Mouse (Mus musculus) layer of hippocampus, postnatal 25 days (tissue): ENCODE data around the gene Aco2. TPM values are rescaled to one million over a fixed set of nuclear protein-coding genes. Genes with fewer than 3 reads are reported as not detected.
A peak's percentile ranks its signal among the peaks of the same experiment; 100 is the strongest.

Experiments
- DNase-seq, 2 experiments: peaks; one replicate each; pipeline ENCODE4 v3.0.0; 2022; ENCODE audit warnings: mixed read lengths in 2 of 2, low spot score in 1 of 2; ENCODE audit errors: extremely low spot score in 1 of 2
- total RNA-seq, 2 experiments: library from RNA; stranded (reverse); gene quantifications; 2 replicates each; pipeline ENCODE4 v1.2.3; 2021

Aco2 gene
- total RNA-seq, 2 experiments from 2014 or later, result 475 to 495 TPM

DNA sequence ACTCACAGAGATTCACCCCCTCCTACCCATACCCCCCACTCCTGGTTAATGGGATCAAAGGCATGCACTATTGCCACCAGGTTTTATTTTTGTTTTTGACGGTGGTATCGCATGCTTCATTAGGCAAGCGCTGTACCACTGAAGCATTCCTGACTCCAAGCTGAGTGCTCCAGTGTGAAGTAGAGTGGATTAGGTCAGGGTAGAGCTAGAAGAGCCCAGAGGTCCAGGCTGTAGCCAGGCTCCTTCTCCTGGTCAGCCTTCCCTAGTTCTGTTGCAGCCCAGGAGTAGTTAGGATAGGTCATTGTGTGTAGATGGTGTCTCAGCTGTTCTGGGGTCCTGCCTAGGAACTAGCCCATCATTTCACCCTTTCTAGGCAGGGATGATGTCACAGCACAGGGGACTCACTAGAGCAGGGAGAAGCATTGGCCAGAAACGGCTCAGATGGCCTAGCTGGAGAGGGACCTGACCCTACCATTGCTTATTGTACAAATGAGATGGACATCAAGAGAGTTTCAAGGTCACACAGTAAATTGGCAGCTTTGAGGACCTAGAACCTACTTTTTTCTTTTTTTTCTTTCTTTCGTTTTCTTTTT lies 27.0 kb upstream of the Aco2 start:
- DNase-seq, result no peak

DNA sequence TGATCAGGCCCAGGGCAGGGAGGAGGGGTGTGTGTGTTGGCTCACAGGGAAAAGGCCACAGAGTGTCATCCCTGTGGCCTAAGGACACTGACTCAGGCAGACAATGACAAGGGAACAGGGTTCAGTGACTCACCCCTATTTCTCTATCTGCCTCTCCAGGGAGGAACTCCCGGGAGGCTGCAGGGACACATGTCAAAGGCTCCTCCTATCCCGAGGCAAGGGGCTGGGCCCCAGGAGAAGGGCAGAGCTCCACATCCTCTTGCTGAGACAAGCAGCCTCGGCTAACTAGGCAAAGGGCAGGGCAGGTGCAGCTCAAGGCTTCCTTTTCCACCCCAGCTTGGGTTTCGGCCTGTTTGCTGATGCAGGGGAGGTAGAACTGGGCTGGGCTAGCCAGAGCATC lies 26.4 kb upstream of the Aco2 start:
- no peak for DNase-seq

DNA sequence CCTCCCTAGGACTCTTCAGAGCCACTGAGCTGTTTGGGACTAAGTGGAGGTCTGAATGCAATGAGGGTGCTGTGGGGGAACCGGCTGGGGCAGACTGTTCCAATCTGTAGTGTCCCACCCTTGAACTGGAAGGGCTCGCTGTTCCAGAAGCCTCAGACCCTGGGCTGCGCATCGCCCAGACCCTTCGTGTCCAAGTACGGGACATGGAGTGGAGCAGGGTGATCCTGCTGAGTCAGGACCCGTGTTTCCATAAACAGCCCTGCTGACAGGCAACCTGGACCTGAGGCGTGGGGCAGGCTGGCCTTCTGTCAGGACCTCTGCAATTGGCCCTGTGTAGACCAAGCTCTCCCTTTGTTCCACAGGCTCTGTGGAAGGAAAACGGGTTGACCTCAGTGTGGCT lies 25.4 kb upstream of the Aco2 start:
- no peak for DNase-seq

DNA sequence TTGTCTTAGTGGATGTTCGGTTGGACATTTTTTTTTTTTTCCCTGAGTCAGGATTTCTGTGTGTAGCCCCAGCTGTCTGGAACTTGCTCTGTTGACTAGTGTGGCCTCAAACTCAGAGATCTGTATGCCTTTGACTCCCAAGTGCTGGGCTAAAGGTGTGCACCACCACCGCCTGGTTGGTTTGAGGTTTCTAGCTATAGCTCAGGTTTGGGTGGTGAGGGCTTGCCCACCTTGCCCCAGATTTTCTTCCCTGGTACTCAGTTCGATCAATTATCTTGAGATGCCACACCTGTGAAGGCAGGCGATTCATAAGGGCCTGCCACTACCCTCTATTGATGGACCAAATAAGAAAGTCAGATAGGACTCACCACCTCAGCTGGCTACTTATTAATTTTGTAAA lies 24.9 kb upstream of the Aco2 start:
- DNase-seq, result no peak

DNA sequence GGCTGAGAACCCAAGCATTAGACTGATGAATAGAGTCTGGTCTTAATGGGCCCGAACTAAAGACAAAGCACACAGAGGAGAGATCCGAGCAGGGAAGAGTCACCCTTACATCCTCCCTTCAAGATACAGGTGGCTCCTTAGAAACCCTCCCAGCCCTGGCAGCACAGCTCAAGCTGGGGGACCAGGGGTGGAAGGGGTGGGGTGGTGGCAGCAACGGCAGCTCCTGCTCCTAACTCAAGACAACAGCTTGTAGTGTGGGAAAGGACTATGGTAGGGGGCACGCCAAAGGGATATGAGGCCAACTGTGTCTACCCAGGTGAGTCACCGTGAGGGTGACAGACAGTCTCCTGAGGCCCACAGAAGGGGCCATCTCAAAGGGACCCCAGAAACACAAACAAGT lies 24.2 kb upstream of the Aco2 start:
- DNase-seq, result no peak

DNA sequence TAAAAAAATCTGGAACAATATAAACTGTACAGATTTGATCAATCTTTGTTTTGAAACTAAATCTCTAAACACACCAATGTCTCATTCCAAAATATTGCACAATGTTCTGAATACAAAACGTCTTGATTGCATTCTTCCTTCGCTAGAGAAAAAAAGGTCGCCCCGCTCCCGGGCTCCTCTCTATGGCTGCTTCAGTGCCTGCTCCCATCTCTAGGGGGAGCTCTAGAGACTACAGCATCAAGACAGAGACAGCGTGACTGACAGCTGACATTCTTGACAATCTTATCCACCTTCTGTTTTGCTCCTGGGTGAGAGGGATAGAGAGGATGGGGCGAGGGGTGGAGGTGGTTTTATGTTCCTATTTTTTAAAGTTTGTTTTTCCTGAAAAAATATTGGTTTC lies 23.8 kb upstream of the Aco2 start:
- DNase-seq, result peak in 1 of 2 experiments; percentile 62

DNA sequence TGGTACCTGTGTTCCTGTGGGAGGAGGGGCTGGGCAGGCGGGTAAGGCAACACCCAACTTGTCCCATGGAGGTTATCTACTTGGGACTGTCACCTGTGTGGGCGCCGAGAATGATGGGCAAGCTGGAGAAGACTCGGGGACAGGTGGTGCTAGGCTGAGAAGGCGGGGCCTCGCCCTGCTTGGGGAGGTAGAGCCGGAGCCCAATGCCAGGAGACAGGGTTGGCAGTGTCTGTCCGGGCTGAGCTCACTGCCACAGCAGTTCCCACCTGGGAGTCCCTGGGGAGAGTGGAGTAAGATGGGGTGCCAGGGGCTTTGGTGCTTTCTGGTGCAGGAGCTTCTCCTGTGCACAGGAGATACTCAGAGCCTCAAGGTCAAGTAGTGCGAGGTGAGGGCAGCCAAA lies 23.0 kb upstream of the Aco2 start:
- no peak for DNase-seq

DNA sequence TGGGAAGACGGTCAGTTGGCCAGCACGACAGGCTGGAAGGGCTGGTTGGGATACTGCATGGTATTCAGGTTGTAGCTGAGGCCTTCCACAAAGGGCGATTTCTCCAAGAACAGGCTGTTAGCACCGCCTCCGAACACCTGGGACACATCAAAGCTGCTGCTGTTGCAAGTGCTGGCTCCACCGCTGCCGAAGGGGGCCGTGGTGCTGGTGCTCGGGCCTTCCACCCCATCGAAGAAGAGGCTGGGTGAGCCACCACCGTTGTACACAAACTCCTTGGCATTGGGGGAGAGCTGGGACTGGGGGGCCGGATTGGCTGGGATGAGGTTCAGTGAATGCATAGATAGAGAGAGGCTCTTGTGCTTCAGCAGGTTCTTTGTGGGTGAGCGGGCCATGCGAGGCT lies 21.4 kb upstream of the Aco2 start:
- DNase-seq, result no peak

DNA sequence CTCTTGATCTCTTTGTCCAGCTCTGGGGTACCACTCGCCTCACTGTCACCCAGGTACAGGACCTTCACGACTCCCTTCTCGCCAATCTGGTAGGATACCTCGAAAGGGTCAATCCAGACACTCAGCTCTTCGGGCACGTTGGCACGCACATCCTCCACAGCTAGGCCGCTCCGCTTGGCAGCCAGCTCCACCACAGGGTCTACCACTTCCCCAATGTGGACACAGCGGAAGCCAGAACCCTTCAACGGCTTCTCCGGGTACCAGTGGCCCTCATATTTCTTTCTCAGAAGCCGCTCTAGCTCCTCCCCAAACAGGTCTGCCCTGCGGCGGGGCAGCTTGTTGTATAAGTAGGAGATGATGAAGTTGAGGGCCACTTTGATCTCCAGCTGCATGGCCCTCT lies 20.7 kb upstream of the Aco2 start:
- no peak for DNase-seq

DNA sequence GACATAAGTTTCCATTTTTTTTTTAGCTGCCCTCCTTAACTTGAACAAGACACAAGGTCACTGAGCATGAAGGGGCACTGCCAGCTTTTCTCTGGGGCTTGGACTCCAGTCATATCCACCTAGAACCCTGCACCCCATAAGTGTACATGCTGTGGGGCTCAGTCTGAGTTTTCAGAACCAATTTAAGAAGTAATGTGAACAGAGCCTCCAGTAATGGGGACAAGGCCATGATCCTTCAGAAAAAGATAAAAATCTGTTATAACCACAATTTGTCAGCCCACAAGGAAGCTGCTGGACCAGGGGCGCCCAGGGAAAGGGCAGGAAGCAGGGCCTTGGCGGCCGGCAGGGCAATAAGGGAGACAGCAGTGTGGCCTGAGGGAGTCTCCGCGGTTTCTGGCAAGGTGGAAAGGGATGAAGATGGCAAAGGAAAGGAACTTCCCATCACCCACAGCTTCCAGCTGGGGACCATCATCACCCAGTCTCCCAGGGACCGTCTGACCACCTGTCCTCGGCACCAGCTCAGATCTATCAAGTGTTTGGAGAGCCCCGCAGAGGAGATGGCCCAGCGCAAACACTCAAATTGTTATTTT lies 19.6 kb upstream of the Aco2 start:
- DNase-seq, result no peak

DNA sequence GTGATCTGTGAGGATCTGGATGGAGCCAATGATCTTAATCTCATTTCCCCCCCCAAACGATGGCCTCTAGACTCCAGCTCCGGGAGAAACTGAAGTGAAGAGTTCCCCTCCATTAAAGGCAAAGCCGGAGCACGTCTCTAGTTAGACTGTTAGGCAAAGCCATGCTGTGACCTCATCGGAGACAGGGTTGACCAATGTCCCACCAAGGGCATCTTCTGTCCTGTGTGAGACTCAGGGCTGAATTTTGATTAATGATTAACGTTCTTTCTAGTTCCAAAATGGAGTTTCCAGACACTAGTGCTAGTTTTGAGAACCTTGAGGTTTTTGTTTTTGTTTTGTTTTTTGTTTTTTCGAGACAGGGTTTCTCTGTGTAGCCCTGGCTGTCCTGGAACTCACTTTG lies 19.0 kb upstream of the Aco2 start:
- DNase-seq, result no peak

DNA sequence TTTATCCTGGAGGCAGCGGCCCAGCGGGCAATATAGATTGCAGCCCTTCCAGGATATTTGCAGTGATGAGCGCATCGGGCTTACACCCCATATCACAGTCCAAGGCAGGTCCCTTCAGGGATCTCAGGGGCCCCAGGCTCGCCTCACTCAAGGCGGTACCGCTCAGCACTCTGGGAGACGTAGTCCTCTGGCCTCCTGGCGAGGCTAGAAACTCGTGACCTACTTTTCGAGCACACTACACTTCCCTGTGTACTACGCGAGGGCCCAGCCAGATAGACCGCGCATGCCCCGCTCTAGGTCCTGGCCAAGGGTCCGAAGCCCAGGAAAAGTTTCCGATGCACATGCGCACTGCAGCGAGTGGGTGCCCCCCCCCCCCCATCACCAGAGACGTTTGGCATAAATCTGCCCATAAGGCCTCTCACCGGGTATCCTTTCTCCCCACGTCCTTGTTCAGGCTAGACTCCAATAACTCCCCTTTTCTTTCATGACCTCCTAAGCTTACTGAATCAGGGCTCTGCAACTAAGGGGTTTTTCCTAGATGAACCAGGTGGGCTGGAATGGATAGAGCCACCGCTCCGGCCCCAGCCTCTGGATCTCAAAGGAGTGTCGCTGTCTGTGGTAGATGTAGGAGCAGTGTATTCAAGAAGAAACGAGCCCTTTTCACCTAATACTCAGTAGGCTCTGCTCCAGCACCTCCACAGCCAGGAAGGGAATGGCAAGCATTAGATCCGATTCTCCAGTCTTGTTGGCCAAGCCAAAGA lies 15.9 kb upstream of the Aco2 start:
- DNase-seq, result peak; percentile 62 to 63

DNA sequence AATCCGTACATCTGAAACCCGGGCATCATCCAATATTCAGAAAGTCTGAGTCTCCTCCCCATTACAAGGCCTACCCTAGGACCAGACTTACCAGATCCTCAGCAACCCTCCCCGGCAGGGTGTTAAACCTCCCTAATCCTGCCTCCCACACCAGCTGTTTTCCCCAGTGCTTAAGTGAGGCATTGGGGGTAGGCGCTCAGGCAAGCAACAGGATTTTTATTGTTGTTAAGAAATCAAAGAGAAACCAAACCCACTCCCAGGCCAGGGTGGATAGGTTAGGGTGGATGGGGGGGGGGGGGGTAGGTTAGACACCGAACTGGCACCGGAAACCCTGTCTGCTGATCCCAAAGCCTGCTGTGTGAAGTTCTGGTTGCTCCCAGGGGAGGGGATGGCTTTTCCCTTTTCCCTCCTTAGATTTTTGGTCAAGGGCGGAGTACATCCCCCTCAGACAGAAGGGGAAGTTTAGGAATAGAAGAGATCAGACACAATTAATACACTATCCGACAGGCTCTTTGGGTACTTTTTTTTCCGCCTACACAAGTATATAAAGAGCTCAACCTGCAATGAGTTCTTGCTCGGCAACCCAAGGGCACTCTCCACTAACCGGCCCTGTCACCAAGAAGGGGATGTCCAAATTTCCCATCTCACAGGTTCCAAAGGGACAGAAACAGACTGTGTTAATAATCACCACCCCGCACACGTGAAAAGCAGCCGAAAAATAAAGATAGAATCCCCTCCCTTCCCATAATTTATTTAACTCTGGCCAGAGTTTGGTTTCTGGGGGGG lies 15.0 kb upstream of the Aco2 start:
- DNase-seq, result no peak

DNA sequence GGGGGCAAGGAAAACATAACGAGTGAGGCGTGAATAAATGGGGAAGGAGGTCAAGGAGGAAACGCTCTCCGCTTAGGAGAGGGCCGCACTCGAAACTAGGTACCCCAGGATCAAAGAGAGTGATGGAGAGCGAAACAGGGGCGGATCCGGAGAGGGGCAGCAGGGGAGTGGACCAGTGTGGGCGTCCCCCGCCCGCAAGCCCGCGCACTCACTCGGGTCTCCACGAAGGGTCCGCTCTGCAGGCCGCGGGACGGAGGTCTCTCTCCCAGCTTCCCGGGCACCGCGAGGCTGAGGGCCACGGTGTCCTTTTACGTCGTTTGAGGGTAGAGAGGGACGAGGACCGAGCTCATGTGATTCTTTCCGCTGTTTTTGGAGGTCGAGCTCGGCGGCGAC lies 14.4 kb upstream of the Aco2 start:
- peak in 1 of 2 experiments; percentile 54 for DNase-seq

DNA sequence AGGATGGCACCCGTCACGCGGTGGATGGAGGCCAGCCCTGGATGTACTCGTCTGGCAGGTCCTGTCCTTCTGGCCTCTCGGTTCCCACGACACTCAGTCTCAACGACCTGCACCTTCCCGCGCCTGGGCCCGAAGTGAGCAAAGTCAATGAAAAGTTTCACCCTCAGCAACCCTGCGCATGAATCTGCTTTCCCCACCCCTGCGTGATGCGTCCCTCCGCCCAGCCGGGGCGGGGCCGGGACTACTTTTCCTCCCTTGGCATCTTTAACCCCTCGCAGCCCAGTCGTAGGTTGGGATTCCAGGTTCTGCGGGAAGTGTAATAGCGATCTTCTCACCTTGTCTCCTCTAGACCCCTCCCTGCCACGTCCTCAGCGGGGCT lies 14.0 kb upstream of the Aco2 start:
- DNase-seq, result peak; percentile 91 to 98

DNA sequence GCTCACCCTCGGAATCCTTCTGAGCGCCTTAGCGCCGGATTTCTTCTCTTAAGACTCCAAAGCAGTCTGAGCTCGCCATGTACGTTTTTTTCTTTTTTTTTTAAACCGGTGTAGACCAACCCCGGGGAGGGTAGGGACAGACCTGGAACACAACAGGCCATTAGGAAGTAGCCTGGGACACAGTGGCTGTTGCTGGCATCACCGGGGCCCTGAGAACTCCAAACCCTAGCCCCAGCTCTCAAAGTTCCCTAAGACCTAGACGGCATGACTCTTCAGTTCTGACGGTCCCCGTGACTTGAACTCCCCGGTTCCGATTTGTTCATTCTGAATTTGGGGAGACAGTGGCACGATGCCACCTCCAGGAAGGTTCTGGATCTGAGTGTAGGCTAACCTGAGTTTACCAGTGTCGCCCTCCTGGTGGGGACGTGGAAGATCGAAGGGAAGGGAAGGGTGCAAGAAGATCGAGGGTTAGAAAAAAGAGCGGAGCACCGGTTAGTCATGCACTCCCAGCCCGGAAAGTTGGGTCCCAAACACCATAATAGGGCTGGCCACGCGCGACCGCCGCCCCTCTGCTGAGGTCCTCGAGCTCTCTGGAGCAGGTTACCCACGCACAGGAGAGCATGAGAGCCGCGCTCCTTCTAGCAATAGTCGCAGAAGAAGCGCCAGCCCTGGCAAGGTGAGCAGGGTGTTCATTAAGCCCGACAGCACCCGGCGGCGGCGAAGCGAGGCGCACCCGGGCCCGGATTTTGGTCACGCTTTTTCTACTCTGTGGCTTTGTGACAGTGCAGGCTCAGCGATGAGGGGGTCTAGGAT lies 13.4 kb upstream of the Aco2 start, which contains the start of gene Tob2:
Gene Tob2, minus strand, starts transcription at position 280 of the 813 bp plus-strand sequence.
- peak; percentile 53 to 56 for DNase-seq

DNA sequence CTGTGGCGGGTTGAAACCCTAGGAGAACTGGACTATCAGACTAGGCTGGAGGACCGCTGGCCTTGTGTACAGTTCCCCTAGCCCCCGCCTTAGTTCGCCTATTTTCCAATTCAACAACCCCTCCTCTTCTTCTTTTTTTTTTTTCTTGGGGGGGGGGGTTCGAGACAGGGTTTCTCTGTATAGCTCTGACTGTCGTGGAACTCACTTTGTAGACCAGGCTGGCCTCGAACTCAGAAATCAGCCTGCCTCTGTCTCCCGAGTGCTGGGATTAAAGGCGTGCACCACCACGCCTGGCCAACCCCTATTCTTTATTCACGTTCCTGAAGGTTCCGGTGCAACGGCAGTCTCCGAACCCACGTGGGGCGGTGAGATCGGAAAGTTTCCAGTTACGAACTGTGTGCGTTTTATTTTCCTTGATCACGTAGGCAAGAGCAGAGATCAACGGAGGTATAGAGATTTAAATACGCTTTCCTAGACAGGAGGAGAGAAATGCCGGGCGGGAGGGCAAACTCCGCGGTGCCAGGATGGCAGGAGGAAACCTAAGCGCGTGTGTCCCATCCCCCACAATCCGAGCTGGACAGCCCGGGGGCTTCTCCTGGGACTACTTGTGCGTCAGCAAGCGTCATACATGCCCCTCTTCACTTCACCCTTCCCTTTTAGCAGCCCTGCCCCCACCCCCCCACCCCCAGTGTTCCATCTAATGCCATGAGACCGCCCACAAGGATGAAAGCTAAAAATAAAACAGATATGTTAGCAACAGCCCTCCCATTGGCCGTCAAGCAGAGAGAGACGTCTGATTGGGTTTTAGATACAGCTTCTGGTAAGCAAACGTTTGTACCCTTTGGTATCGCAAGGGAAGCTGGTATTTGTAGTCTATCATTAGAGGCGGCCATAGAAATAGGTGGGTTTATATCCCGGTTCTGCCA lies 12.5 kb upstream of the Aco2 start:
- peak; percentile 67 to 71 for DNase-seq

DNA sequence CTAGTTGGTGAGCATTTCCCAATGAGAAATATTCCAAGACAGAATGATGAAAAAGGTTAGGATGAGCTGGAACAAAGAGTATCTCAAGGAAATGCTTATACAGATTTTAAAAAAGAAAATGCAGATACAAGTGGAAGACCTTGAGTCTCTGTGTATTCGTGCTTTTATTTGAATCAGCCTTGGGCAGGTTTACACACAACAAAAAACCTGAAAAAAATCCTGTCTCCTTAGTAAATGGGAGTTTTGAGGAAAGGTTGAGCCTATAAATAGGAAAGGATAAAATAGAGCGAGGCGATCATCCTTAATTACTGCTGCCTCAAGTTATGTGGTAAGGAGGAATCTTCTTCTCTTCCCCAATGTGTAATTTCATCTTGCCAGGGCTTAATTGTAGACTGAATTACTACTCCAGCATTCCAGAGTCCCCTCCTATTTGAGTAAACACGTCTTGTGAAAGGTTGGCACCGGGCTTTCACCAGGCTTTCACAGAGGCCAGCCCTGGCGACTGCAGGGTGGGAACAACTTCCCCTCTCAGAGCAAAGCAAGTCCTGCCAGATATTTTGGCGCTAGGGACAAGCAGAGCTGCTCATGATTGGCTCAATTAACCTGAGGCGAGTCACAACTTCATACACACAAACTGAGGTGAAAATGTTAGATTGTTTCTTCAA lies 11.5 kb upstream of the Aco2 start:
- DNase-seq, result no peak

DNA sequence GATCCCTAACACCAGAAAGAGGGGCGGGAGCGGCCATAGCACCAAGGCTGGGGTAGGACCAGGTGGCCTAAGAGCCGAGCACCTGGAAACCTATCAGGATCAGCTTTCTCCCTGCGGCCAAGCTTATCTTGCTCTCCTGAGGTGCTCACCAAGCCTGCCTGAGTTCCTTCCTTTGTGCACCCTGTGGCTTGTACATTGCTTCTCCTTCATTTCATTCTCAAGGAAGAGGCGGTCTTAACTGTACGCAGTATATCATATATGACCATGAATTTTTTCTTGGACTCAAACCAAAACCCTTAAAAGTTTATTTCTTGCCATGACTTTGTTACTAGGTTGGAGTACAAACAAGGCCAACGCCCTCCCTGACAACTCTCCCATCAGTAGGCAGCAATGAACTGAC lies 7.9 kb upstream of the Aco2 start:
- no peak for DNase-seq
